Mouse (Mus musculus): ENCODE results near the gene Srms.

Srms gene

DNA sequence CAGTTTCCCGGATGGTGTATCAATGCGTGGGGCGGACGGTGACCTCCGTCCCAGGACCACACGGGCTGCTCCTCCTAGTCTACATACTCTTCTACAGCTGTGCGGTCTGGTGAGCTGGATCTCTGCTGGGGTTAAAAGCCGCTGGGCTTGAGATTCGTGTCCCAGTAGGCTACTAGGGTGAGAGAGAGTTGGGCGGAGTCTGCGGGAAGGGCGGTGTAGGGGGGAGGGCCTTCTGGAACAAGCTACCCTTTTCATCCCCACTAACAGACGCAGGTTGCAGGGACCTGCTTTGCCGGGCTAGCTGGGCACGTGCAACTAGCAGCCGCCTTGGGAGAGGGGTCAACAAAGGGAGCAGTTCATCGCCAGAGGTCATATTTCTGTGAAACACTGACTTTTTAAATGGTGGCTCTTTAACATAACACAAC lies at the start of gene Srms:
TSS of gene Srms (minus strand) at position 165 of the 425 bp plus-strand sequence.
- DNase-seq: no peak

DNA sequence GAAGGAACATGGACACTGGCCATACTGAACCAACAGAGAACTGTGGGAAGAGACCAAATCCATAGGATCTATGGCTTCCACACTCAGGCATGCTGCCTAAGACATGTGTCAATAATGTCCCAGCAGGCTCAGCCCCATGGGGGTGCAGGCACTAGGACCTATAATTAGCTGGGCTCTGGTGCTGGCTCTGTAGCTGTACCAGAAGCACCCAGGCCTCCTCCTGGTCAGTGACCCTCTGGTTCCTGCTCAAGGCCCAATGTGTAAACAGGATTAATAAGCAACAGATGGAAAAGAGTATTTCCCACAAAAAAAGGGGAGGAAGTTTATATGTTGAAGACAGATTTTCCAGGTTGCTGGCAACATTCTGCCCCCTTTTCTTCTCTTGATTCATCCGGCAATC lies 40.3 kb upstream of the Srms start:
- no peak for DNase-seq

DNA sequence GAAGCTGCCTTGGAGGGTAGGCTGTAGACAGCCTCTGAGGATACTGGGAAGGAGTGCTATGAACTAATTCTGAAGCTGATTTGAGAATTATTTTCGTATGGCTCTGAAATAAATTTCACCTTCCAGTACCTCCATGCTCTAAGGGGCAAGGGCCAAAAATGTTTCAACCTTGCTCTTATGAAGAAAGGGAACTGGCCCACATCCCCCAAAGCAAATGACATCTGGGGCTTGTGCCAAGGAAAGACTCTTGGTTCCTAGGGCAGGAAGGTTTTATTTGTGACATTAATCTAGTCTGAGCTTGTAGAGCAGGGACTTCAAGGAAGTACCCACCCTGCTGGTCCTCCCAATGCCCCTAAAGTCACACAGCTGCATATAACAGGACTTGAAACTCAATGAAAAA lies 38.9 kb upstream of the Srms start:
- DNase-seq: no peak

DNA sequence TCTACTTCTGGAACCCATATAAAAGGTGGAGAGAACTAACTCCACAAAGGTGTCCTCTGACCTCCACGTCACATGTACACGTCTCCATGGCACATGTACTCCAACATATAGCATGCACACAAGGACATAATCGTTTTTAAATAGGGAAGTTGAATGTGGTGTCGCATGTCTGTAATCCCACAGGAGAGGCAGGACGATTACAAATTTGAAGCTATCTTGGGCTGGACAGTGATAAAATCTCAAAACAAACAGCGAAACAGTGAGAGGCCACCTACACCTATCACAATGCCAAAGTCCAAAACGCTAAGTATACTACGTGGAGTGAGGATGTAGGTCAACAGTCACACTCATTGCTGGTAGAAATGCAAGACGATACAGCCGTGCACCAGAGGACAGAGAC lies 36.2 kb upstream of the Srms start:
- no peak for DNase-seq

DNA sequence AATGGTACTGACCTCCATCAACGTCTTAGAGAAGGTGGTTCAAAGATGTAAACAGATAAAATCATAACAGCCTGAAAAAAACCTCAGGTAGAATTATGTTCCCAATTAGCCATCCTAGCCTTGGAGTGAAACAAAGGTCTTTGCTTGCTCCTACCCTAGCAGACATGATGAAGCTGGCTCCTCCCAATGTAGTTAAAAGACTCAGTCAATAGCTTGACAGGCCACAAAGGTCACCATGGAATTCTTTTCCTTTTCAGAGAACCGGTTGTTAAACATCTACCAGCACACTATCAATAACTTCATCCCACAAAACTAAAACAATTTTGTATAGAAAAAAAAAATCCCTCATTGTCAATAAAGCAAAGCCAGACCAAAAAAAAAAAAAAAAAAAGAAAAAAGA lies 32.0 kb upstream of the Srms start:
- DNase-seq: no peak

DNA sequence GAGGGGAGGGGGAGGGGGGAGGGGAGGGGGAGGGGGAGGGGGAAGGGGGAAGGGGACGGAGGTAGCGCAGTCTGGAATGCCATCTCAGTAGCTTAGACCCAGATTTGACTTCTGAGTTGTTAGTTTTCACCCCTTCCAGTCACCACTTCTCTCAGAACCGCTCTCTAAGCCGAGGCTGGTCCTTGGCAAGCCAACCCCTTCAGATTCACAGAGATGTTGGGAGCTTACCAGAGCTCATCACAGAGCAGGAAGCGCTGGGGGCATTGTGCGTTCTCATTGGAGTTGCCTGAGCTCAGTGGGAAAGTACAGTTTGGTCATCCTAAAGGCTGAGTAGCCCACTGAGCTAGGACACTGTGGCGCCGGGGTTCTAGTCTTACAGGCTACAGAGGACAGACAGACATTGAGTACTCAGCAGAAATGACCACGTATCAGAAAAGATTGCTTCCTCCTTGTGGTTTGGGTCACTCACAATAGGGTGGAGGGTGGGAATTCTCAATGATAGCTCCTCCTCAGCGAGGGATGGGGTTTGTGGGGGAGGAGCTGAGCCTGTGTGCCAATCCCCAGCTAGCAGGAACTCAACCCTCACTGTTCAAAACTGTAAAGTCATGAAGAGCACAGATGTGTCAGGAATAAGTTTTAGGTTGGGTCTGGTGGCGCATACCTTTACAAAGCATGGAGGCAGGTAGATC lies 30.9 kb upstream of the Srms start:
- DNase-seq: no peak

DNA sequence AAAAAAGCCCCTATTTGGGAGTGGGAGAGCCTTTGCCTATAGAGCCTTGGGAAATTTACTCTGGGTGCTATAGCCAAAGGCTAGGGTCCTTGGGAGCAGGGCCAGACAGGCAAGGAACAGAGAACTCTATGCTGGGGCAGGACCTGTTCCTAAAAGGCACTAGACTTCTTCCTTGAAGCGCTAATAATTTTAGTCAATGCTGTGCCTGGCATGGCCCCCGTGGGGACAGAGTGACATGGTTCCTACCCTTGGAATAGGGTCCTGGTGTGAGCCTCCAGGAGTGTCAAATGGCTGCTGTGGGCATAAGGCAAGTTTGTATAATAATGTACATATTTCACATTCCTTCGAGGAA lies 29.3 kb upstream of the Srms start:
- DNase-seq: no peak

DNA sequence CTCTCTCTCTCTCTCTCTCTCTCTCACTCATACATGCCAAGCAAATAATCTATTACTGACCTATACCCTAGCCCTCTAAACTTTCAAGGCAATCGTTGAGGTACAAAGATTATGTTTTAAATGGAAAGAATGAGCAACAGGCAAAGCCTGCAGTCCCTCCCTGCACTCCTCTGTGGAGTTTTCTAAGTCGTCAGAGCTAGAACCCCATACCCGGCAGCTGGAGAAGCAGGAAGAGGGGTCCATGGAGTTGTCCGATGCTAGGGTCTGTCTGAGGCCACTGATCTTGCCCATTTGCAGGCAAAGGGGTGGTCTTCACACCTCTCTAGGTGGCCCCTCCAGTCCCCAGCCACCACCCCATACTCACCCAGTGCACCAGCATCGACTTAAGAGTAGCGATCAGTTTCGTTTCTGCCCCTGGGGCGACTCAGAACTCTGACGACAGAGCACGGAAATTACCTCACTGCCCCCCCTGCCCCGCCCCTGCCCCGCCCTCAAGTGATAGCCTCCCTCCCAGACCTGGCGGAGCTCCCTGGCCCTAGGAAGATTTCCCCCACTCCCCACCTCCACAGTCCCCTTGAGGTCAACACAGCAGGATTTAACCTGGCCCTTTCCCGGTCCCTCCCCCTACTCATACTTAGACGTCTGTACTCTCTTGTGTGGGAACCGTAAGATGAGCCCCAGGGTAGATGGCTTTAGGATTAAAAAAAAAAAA lies 28.8 kb upstream of the Srms start, which contains the start of gene Helz2:
TSS of gene Helz2 (minus strand) at position 426 of the 712 bp plus-strand sequence.
- no peak for DNase-seq

DNA sequence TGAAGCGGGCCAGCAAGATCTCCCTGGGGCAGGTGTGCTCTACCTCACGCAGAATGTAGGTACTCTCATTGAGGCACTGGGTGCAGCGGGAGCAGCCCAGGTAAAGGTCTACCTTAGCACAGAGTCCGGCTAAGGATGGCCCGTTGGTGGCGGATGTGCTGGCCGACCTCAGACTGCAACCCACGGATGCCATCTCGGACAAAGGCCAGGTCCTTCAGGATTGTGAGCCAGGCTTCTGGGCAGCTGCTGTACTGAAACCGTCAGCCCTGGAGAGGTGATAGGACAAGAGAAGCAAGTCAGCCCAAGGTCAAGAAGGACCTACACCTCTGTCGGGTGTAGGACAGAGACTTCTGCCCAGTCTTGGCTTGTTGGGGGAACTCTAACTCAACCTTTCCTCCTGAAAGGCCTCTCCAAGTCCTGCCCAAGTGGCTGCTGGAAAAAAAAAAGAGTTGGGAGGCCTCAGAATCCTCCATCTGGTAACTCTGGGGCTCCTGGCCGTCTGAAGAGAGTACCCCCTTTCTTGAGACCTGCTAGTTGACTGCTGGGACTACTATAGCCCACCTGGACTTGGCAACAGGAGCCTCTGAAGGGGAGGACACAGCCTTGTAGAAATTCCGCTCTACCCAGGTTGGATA lies 27.9 kb upstream of the Srms start:
- DNase-seq: no peak

DNA sequence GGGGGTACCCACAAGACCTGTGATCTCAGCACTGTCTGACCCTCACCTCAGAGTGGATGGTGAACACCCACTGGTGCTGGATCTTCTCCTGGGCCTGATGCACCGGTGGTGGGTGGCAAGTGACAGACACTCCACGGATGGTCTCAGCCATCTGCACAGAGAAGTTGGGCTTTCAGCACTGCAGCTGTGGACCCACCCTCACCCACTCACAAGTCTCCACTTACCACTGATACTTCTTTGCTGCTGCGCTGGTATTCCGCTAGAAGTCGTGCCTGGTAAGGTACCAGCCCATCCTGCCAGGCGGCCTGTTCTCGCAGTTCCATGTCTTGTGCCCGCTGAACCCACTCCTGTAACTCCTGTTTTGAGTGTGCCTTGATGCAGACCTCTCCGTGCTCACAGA lies 26.3 kb upstream of the Srms start:
- DNase-seq: no peak

DNA sequence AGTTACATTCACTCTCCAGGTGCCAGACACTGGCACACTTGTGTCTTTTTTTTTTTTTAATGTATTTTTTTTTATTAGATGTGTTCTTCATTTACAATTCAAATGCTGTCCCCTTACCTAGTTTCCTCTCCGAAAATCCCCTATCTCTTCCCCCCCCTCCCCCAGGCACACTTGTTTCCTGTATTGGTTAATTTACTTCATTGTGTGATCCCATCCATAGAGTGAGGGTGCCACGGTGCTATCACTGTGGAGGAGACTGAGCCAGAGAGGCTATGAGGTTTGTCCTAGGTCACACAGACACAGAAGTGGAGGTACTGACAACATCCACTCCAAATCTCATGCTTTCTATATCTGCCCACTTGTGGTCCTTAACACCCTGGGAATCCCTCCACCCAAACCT lies 25.9 kb upstream of the Srms start:
- DNase-seq: no peak

DNA sequence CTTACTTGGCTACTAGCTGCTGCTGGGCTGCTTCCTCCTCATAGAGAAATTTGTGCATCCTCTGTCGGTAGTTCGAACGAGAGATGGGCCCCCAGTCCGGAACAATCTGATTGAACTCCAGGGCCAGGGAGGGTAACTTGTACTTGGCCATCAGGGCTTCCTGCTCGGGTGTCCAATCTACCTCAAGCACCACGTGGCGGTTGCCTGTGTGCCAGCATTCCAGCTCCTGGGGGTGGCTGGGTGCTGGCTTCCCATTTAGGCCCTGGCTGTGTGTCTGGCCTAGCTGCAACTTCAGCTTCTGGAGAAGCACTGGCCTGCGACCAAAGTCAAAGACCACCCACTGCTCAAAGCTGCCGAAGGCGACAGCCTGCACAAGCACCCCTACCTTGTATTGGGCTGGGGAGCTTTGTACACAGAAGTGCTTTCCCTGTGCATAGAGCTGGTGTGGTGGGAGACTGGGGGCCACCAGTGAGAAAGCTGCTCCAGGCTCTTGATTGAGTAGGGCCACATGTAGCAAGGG lies 25.2 kb upstream of the Srms start:
- no peak for DNase-seq

DNA sequence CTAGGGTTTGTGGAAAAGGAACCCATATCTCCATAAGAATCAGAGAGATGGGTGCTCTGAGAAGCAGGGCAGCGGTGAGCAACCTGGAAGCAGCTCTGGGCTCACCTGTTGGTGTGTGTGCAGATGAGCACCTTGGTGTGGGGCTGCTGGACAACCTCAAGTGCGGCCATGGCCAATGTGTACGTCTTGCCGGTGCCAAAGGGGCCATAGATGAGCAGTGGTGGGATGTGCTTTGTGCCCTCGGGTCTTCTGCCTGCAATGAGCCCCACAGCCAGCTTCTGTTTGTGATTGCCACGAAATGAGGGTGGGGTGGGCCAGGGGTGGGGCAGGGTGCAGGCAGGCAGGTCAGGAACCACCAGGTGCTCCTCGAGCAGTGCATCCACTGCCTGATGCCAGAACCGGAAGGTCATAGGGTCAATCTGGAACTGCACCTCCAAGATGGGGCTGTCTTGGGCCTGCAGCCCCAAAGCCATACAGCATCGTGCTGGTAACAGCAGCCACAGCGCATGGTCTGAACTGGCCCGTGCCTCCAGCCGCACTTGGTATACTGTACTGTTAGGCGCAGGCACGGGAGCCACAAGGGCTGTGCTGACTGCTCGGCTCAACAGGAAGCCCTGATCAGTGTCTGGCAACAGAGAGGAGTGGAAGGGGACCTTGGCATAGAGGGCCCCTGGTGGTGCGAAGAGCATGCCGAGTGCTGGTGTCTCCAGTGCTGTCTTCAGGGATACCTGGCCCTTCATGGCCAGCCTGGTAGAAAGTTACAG lies 24.4 kb upstream of the Srms start:
- no peak for DNase-seq

DNA sequence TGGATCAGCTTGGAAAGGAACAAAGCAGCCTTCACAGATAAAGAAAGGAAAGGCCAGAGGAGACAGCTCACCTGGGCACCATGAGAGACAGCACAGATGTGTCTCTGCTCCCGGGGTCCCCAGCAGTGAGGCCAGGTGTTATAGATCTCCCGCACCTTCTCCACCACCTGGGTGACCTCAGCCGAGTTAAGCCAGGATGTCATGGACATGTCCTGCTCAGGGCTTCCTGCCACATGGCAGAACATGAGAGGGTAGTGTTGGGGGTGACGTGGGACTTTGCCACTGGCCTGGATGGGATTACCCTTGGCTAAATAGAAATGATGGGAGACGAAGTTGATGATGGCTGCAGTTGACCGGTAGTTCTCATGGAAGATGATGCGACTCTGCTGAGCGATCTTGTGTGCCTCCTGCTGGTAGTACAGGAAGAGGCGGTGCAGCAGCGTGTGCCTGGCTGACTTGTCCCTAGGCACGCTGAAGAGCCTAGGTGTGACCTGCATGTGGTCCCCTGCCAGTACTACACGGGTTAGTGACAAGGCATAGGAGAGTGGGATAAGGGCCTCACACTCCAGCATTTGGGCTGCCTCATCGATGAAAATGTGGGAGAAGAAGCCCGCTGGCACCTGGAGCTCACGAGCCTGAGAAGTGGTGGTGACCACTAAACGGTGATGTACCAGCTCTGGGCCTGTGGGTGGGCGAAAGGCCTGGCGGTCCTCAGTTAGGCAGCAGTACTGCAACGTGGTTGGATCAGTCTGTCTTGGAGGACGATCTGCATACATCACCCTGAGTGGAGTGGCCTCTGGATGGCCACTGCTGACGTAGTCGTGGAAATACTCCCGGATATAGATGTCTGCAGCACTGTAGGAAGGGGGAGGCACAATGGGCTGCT lies 22.9 kb upstream of the Srms start:
- no peak for DNase-seq

DNA sequence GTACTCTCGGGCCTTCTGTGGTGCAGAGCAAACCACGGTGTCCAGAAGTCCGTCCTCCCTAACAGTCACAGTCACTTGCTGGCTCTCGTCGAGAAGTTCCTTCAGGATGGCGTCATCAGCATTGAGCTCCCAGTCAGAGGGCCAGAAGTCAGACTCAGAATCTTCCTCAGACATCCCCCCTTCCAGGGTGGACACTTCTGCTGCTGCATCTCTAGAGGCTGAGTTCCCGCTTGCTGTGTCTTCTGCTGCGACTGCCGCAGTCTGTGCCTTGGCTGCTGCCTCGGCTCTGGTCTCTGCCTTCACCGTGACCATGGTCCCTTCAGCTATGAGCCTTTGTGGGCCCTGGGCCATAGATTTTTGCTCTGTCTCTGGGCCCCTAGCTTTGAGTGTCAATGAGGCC lies 21.7 kb upstream of the Srms start:
- no peak for DNase-seq

DNA sequence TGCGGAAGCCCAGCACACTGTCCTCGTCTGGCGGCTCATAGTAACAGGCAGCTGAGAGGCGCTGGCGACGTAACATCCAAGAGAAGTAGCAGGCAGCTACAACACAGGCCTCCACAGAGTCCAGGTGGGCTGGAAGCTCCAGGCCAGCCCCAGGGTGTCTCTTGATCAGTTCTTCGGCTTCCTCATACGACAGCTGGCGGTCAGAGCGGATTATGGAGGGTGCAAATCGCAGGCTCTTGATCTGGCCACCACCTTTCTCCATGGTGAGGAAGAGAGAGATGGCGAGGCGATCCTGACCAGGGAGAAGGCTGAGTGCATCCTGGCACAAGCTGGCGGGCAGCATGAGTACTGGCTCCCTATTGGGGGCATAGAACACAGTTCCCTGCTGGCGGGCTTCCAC lies 20.5 kb upstream of the Srms start:
- no peak for DNase-seq

DNA sequence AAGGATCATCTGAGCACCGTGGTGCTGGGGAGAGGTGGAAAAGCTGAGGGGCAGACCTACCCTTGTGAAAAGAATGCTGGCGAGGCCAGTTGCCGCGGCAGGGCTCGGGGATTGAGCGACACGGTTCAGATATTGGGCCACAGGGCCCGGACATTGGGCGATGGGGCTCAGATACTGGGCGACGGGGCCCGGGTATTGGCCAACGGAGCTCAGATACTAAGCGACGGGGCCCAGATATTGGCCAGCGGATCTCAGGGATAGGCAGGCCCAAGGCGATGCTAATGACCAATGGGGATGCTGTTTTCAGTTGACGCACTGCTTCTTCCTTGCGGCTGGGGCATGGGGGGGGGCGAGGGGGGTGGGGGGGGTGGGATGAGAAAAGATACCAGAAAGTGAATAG lies 18.2 kb upstream of the Srms start:
- DNase-seq: no peak

DNA sequence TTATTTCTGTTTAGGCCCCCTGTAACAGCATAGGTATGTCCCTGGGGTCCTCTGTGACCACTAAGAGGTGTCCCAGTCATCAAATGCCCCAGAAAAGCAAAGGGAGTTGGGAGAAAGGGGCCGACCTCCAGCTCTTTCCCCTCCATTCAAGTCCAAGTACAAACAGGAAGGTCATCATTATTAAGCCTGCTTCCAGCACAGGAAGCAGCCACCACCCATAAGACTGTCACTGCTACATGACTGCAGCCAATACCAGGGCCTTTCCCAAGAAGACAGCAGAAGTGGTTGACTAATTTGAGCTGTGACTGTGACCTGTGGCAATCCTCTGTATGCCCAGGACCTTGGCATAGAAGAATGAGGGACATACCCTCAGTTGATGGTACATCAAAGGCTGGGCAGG lies 15.3 kb upstream of the Srms start:
- no peak for DNase-seq

DNA sequence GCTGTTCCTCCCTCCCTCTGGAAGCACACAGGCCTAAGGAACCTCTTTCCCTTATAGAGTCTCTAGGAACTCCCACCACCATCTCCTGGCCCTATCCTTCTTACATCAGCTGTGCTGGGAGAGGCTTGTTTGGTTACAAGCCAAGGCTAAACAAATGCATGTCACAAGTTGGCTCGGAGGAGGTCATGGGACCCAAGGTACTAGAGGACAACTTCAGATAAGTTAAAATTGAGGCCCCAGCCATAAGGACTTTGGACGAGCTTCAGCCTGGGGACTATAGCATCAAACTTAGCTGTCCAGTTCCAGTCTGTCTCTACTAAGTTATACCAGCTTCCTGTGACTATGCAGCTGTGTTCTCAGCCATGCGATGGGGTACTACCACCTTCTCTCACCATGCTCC lies 14.1 kb upstream of the Srms start:
- no peak for DNase-seq

DNA sequence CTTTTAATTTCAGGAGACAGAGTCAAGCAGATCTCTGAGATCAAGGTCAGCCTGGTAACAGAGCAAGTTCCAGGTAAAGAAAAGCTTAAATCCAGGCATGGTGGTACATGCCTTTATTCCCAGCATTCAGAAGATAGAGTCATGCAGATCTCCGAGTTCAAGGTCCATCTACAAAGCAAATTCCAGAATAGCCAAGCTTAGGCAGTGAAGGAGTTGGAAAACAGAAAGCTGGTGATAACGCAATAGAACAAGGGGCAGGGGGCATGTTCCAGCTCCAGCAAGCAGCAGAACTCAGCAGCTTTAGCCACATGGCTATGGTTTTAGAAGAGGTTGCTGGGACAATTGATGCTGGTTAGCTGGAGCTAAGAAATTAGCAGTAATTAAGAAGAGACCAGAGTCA lies 12.0 kb upstream of the Srms start:
- DNase-seq: no peak

DNA sequence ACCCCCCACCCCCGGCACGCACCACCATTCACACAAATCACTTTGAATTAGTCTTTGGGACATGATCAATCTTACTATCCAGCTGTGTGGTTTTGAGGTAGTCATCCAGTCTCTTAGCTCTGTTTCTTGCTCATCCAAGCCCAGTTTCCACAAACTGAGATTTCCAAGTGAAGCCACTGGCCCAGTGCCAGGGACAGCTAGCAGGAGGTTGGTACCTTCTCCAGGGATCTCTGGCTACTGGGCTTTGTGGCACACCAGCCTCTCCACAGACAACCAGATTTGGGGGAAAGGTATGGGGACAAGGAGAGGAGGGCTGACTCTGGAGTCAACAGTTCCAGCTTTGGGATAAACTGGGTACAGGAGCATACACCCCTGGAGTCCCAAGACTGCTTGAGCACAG lies 7.4 kb upstream of the Srms start:
- no peak for DNase-seq

DNA sequence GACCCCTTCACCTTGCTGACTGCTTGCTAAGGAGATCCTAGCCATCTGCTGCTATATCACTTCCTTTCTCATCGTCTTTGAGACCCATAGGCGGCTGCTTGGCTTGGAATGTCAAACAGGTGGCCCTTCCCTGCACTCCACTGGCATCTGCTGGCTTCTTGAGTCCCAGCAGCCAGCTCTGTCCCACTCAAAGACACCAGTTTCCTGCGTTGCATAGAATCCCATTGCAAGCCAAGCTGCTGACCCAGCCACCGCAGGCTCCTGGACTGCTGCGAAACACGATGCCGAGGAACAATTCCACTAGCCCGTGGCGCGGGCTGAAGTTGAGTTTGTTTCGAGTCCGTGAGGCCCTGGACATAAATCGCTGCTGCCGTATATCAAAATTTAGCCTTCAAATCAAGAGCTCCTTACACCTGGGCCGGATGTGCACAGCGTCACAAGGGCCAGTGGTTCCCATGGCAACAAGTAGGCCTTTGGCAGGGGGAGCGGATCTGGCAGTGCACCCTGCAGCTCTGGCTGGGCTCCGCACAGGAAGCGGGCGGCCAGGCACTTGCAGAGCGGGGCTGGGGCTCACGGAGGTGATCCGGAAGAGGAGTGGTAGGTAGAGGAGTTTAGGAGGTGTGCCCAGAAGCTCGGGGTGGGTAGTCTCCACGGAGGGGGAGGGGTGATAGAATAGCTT lies 6.7 kb upstream of the Srms start, which contains the start of gene Fndc11:
TSS of gene Fndc11 (plus strand) at position 476 of the 679 bp plus-strand sequence.
- peak; percentile 54 for DNase-seq

All from right cerebral cortex, postnatal 25 days (tissue).